Mouse (Mus musculus) cerebral cortex, adult 2 months (tissue): ENCODE measurements around the gene Ppp1r9a.

ENCODE experiments used
- WGBS: fragments of 180-500 bp; shearing (Covaris S2); methylation state at CpG from one replicate; pipeline ENCODE4 v1.1.7; 2018; 5-methylcytosine and 5-hydroxymethylcytosine counted together

Ppp1r9a gene

GRCm38 (mm10) chr6:5207817-5208216 lies 305.1 kb downstream of the Ppp1r9a start:
- 90% methylated on average over 2 of the region's 2 CpGs for WGBS
